Mouse (Mus musculus): ENCODE data around the gene Cap2. TPM values are rescaled to one million over a fixed set of nuclear protein-coding genes. Genes with fewer than 3 reads are reported as not detected.
A peak's percentile ranks its signal among the peaks of the same experiment; 100 is the strongest.

Gene Cap2
- polyA plus RNA-seq, 1 experiment, result 1.3 TPM

DNA sequence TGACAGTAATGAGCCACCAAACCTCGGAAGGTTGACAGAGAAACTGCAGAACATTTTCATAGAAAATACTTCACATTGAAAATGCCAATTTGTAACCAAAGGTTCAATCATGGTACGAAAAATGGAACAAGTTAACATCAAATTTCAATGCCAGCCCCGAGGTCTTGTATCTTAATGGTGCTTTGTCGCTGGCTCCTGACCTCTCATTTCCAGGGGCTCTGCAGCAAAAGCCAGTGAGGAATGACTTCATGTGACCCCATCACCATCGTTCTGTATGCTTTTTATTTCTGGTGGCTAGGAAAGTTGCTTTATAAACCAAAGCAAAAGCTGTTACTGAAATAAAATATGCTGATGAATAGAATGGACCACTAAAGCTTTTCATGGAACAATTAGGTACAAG lies 99.0 kb downstream of the Cap2 start:
- Histone ChIP-seq H3K4me3 (ENCODE audit: extremely low read depth, insufficient read depth, insufficient read length) (no peak overlapping the region), H3K27ac (ENCODE audit: insufficient read depth, low read length) (no peak overlapping the region), H3K4me1 (ENCODE audit: control insufficient read depth, insufficient read depth, insufficient read length) (no peaks in the 10 kb centered on the region), H3K27me3 (ENCODE audit: control insufficient read depth, insufficient read depth, low read length) (no peaks in the 10 kb centered on the region), H3K36me3 (ENCODE audit: control insufficient read depth, insufficient read depth, low read length) (no peaks in the 10 kb centered on the region)
- WGBS, result 85% methylated on average over 5 of the region's 5 CpGs
- TF ChIP-seq POLR2A (IDR thresholded peaks at IDR 0.05; ENCODE audit: low read depth, low read length) (no peak), CTCF (IDR thresholded peaks at IDR 0.05; ENCODE audit: extremely low read depth, insufficient read depth, insufficient read length, insufficient replicate concordance) (no peak)
- no peak for DNase-seq (ENCODE audit: low read depth in 1 of 2, low spot score in 2 of 2)

DNA sequence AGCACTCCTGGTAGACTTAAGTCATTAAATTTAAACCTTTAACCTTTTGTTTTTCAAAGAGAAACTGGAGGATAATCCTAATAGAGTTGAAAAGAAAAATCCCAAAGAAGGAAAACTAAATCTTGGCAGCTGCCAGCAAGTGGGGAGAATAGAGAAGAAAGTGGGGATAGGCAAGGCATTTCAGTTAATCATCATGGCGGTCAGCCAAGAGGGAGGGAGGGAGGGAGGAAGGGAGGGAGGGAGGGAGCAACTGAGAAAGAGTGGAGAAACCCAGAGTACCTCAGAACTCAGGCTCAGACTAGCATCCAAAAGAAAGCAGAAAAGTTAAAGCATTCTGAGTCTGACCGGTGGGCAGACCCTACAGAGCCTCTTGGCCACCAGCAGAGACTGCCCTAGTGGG lies 99.7 kb downstream of the Cap2 start:
- H3K4me3 ChIP-seq (ENCODE audit: extremely low read depth, insufficient read depth, insufficient read length), result no peak overlapping the region
- WGBS, result 92% methylated on average over 2 of the region's 2 CpGs
- TF ChIP-seq POLR2A (IDR thresholded peaks at IDR 0.05; ENCODE audit: low read depth, low read length) (no peak), CTCF (IDR thresholded peaks at IDR 0.05; ENCODE audit: extremely low read depth, insufficient read depth, insufficient read length, insufficient replicate concordance) (no peak)
- DNase-seq (ENCODE audit: low read depth in 1 of 2, low spot score in 2 of 2), result no peak
- no peaks in the 10 kb centered on the region for H3K36me3 ChIP-seq (ENCODE audit: control insufficient read depth, insufficient read depth, low read length)
- H3K27ac ChIP-seq (ENCODE audit: insufficient read depth, low read length), result no peak overlapping the region
- no peaks in the 10 kb centered on the region for H3K27me3 ChIP-seq (ENCODE audit: control insufficient read depth, insufficient read depth, low read length)
- H3K4me1 ChIP-seq (ENCODE audit: control insufficient read depth, insufficient read depth, insufficient read length), result no peaks in the 10 kb centered on the region

GRCm38 (mm10) chr13:46602674-46603073 lies 101.0 kb downstream of the Cap2 start:
- H3K36me3 ChIP-seq (ENCODE audit: control insufficient read depth, insufficient read depth, low read length), result no peaks in the 10 kb centered on the region
- H3K4me1 ChIP-seq (ENCODE audit: control insufficient read depth, insufficient read depth, insufficient read length), result no peaks in the 10 kb centered on the region
- H3K4me3 ChIP-seq (ENCODE audit: extremely low read depth, insufficient read depth, insufficient read length), result no peak overlapping the region
- no peak for DNase-seq (ENCODE audit: low read depth in 1 of 2, low spot score in 2 of 2)
- no peak for TF ChIP-seq POLR2A (IDR thresholded peaks at IDR 0.05; ENCODE audit: low read depth, low read length)
- TF ChIP-seq CTCF (IDR thresholded peaks at IDR 0.05; ENCODE audit: extremely low read depth, insufficient read depth, insufficient read length, insufficient replicate concordance), result no peak
- H3K27me3 ChIP-seq (ENCODE audit: control insufficient read depth, insufficient read depth, low read length), result no peaks in the 10 kb centered on the region
- WGBS, result 51% methylated on average over 11 of the region's 11 CpGs
- no peak overlapping the region for H3K27ac ChIP-seq (ENCODE audit: insufficient read depth, low read length)

- DNase-seq (ENCODE audit: low read depth in 1 of 2, low spot score in 2 of 2), result no peak
- H3K4me3 ChIP-seq (ENCODE audit: extremely low read depth, insufficient read depth, insufficient read length), result no peak overlapping the region
- H3K27me3 ChIP-seq (ENCODE audit: control insufficient read depth, insufficient read depth, low read length), result no peaks in the 10 kb centered on the region
- 79% methylated on average over 3 of the region's 3 CpGs for WGBS
- no peak overlapping the region for H3K27ac ChIP-seq (ENCODE audit: insufficient read depth, low read length)
- H3K36me3 ChIP-seq (ENCODE audit: control insufficient read depth, insufficient read depth, low read length), result no peaks in the 10 kb centered on the region
- TF ChIP-seq POLR2A (IDR thresholded peaks at IDR 0.05; ENCODE audit: low read depth, low read length) (no peak), CTCF (IDR thresholded peaks at IDR 0.05; ENCODE audit: extremely low read depth, insufficient read depth, insufficient read length, insufficient replicate concordance) (no peak)
- 0 out of 2 replicates have a peak, but pooled peaks cover 1% of the 10 kb centered on the region for H3K4me1 ChIP-seq (ENCODE audit: control insufficient read depth, insufficient read depth, insufficient read length)
Observed at GRCm38 (mm10) chr13:46611033-46611432, 109.4 kb downstream of the Cap2 start.

DNA sequence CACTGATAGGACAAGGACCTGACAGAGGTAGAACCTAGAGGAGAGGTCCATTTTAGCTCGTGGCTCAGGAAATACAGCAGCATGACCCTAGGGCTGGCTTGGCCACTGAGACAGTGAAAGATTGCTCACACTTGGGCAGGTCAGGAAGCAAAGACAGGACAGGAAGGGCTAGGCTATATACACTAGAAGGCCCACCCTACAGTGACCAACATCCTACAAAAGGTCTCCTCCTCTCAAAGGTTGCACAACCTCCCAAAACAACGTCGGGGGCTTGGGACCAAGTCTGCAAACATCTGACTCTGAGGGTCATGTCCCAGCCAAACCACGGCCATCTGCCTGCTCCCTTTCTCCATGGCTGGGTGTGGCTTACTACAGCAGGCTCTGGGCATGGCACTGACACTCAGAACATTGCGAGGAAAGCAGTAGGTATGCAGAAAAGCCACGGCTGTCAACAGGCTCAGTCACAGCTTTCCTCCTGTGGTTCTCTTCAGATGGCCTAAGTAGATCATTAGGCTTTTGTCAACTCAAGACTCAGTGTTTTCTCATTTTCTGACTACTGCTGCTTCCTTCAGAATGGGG lies 112.1 kb downstream of the Cap2 start:
- Histone ChIP-seq H3K4me3 (ENCODE audit: extremely low read depth, insufficient read depth, insufficient read length) (no peak overlapping the region), H3K27me3 (ENCODE audit: control insufficient read depth, insufficient read depth, low read length) (no peaks in the 10 kb centered on the region), H3K27ac (ENCODE audit: insufficient read depth, low read length) (no peak overlapping the region), H3K4me1 (ENCODE audit: control insufficient read depth, insufficient read depth, insufficient read length) (peaks cover 8% of the 10 kb centered on the region; the same call in 1 of the 2 replicates), H3K36me3 (ENCODE audit: control insufficient read depth, insufficient read depth, low read length) (no peaks in the 10 kb centered on the region)
- WGBS, result 54% methylated on average over 6 of the region's 6 CpGs
- no peak for DNase-seq (ENCODE audit: low read depth in 1 of 2, low spot score in 2 of 2)
- no peak for TF ChIP-seq POLR2A (IDR thresholded peaks at IDR 0.05; ENCODE audit: low read depth, low read length)
- no peak for TF ChIP-seq CTCF (IDR thresholded peaks at IDR 0.05; ENCODE audit: extremely low read depth, insufficient read depth, insufficient read length, insufficient replicate concordance)

DNA sequence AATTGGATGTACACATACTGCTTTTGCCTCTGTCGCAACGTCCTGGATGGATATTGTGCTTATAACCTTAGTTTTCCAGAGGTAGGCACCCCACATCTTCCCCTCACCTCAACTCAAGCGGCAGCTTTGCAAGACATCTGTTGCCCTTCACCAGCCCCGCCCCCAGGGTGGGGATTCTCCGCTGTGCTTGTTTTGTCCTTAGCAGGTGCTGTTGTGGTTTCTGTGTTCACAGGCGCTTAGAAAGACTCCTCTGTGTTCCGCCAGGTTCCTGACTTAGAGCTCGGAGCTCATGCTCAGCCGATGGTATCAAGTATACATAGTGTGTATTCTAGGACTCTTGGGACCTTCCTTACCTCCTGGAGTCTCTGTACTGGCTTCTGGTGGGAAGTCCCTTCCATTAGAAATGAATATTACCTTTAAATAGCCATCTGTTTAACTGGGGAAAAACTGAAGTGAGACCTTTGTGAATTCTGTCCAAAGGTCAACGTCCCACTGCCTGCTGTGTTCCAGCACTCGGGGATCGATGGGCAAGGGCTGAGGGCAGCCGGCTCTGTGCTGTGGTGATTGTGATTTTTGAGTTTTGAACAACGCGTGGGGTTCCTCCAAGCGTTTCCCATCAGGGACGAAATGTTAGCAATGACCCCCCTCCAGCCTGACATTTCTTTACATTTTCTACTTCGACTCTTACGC lies 115.2 kb downstream of the Cap2 start:
- no peak overlapping the region for H3K4me3 ChIP-seq (ENCODE audit: extremely low read depth, insufficient read depth, insufficient read length)
- peaks cover 20% of the 10 kb centered on the region; the same call in 1 of the 2 replicates for H3K4me1 ChIP-seq (ENCODE audit: control insufficient read depth, insufficient read depth, insufficient read length)
- WGBS, result 69% methylated on average over 19 of the region's 19 CpGs
- no peaks in the 10 kb centered on the region for H3K36me3 ChIP-seq (ENCODE audit: control insufficient read depth, insufficient read depth, low read length)
- DNase-seq (ENCODE audit: low read depth in 1 of 2, low spot score in 2 of 2), result peak; percentile 60 to 83
- TF ChIP-seq CTCF (IDR thresholded peaks at IDR 0.05; ENCODE audit: extremely low read depth, insufficient read depth, insufficient read length, insufficient replicate concordance) (no peak), POLR2A (IDR thresholded peaks at IDR 0.05; ENCODE audit: low read depth, low read length) (no peak)
- H3K27me3 ChIP-seq (ENCODE audit: control insufficient read depth, insufficient read depth, low read length), result no peaks in the 10 kb centered on the region
- H3K27ac ChIP-seq (ENCODE audit: insufficient read depth, low read length), result peak overlapping the region; percentile 81

DNA sequence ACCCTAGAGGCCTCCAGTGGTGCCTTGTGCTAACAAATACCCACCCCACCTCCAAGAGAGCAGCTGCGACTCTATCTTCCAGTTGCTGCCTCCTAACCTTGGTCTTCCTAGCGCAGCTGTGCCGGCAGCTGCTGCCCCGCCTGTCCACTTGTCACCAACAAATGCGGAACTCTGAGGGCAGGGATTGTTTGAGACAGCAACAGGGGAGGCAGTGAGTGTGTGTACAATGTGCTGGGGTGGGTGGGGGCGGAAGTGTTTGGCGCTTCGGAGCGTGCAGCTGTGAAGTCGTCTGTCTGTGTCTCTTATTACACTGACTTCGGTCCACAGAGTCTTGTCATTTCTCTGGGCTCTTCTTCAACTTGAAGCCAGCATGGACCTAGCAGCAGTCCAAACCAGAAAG lies 118.0 kb downstream of the Cap2 start:
- H3K36me3 ChIP-seq (ENCODE audit: control insufficient read depth, insufficient read depth, low read length), result no peaks in the 10 kb centered on the region
- peak overlapping the region; percentile 88 for H3K27ac ChIP-seq (ENCODE audit: insufficient read depth, low read length)
- WGBS, result 36% methylated on average over 11 of the region's 11 CpGs
- peak overlapping the region; percentile 52 for H3K4me3 ChIP-seq (ENCODE audit: extremely low read depth, insufficient read depth, insufficient read length)
- H3K27me3 ChIP-seq (ENCODE audit: control insufficient read depth, insufficient read depth, low read length), result no peaks in the 10 kb centered on the region
- peaks cover 22% of the 10 kb centered on the region; the same call in 1 of the 2 replicates for H3K4me1 ChIP-seq (ENCODE audit: control insufficient read depth, insufficient read depth, insufficient read length)
- no peak for TF ChIP-seq CTCF (IDR thresholded peaks at IDR 0.05; ENCODE audit: extremely low read depth, insufficient read depth, insufficient read length, insufficient replicate concordance)
- TF ChIP-seq POLR2A (IDR thresholded peaks at IDR 0.05; ENCODE audit: low read depth, low read length), result peak; percentile 33; the same call in 1 of the 2 replicates
- peak; percentile 32 to 68 for DNase-seq (ENCODE audit: low read depth in 1 of 2, low spot score in 2 of 2)
